Mouse (Mus musculus) frontal cortex, postnatal 14 days (tissue): ENCODE measurements around the gene Arvcf.

Experiments used
- DNase-seq, 2 experiments: peaks; one replicate each; pipeline ENCODE4 v3.0.0; 2022; ENCODE audit warnings: low spot score in 2 of 2

Arvcf gene

DNA sequence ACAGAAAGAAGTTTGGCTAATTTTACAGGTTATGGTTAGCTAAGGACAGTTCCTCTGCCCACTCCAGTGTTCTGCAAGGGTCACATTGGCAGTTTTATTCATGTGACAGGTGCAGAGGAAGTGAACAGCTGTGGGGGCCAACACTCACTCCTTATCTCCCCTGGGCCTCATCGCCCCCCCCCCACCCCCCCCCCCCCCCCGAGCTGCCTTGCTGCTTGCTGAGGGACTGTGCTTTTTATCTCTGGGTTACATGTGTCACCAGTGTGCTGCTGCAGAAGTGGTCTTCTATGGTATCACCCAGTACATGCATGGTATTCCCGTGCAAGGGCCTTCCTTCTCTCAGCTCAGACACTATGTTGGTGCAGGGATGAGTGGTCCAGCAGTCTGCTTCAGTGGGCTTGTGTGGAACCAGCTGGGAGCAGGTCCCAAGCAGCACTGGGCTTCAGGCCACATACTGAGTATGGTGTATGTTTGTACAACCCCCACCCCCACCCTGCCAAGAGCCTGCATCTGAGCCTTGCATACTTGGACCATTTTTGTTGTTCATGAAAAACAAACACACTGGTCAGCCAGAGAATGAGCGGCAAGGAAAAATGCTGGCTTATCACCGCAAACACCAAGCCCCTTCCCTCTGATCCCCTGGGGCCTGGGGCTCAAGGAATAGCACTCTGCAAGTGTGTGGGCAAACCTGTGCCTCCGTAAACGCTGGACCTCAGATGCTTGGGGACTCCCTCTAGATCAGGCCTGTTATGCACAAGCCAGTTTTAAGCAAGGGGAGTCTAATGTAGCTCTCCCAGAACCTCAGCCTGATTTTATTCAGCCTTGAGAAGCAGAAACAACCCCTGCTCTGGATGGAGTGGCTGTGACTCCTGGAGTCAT is 40.0 kb downstream of the Arvcf start:
- no peak for DNase-seq

DNA sequence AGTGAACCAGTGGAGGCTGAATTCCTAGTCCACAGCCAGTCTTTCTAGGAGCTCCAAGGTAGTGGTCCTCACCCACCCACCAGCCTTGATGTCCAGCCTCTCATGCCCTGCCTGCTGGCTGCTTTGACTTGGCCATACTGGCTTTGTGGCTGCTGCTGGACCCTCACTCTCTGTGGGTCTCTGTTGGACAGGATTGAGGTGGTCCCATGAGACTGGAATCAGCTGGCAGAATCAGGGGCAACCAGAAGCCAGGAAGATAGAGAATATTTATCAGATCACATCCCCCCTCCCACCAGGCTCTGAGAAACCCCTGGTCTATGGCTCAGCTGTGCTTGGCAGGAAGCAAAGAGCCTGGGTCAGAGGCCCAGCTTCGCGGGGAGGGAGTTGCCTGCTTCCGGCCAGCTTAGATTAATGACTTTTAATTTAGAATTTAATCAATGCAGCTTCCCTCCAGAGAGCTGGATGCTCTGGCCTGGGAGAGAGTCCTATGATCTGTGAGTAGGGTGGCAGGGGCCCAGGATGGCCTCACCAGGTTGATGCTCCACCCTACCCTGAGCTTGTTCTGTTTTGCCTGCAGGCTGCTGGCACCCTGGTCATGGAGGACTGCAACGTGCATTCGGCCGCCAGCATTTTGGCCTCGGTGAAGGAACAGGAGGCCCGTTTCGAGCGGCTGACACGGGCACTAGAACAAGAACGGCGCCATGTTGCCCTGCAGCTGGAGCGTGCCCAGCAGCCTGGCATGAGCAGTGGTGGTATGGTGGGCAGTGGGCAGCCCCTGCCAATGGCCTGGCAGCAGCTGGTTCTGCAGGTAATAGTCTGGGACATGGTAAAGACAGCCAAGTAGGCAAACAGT is 40.8 kb downstream of the Arvcf start:
- no peak for DNase-seq

DNA sequence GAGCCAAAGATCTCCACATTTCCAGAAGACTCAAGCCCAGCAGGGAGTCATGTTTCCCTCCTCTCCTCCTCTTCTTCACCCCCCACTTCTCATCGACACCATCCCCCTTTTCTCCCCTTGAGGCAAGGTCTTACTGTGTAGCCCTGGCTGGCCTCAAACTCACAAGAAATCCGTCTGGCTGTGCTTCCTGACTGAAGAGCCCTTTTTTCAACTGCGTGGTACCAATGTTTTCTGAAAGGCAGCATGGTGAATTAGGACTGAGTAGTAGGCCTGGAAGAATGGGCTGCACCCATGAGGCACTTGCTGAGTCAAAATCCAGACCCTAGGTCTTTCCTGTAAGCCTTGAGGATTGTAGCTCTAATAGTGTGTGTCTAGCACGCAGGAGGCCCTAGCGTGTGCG is 42.4 kb downstream of the Arvcf start:
- no peak for DNase-seq

DNA sequence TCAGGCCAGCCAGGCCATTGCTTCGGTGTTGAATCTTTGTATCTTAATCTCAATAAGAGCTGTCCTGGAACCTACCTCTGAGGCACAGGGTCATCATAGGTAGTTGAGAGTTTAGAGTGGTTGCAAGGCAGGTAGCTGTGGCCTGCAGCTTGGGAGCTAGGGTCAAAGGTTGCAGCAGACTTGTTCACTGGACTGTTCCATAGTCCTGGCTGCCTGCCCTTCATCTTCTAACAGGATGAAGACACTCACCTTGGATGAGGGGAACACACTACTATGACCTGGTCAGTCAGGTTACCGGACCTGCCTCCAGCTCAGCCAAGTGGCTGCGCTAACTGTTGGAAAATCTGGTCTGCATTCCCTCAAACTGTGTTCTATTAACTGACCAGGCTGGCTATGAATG is 43.1 kb downstream of the Arvcf start:
- DNase-seq = no peak

DNA sequence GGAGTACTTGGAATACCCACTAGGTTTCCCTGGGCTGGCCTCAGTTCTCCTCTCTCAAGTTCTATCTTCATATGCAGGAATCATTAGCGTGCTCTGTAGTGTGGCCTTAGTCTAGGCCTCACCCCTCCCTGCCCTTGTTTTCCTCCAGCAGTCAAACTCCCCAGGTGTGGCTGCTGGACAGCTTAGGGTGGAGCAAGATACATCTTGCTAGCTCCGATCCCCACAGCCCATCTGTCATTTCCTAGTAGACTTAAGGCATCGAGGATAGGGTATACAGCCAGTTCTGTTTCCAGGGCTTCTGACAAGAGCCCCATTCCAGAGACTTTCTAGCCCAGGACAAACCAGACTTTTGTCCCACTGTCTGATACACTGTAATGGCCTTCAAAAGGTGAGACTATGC is 43.7 kb downstream of the Arvcf start:
- DNase-seq = no peak

DNA sequence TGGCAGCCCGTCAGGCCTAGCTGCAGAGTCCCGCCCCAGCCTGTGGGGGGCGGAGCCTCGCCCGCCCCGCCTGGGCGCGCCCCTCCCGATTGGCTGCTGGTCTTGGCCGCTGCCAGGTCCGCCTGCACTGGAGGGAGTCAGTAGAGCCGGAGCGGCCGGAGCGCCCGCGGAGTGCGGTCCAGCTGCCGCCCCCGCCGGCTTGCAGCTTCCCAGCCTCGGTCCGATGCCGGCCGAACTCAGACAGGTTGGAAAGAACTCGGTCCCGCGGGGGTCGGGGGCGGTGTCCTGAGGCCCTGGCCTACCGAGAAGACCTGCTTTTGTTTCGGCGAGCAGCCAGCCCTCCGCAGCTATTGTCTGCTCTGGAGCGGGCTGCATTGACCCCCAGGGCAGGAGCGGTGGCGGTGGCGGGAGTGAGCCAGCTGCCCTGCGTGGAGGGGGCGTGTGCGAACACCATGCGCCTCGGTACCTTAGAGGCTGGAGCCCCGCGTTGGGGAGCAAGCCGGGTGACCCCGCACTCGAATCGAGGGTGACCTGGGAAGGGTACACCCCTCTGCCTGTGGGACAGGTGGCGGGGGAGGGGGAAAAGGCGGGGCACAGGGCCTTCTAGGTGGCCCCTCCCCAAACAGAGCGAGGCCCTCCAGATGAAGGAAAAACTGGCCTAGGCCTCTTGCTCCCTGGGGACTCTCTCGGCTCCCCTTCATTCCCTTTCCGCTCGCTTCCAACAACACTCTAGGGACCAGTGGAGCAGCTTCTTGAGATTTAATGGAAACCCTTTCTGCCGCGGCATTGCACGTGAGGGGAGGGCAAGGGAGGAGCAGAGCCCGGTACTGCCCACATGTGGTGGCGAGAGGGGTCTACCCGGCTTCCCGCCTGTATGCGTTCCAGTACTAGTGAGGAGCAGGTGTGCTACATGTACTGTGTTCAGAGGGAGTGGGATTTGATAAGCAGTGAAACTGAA is 44.8 kb downstream of the Arvcf start:
- peak; percentile 60 to 61 for DNase-seq

DNA sequence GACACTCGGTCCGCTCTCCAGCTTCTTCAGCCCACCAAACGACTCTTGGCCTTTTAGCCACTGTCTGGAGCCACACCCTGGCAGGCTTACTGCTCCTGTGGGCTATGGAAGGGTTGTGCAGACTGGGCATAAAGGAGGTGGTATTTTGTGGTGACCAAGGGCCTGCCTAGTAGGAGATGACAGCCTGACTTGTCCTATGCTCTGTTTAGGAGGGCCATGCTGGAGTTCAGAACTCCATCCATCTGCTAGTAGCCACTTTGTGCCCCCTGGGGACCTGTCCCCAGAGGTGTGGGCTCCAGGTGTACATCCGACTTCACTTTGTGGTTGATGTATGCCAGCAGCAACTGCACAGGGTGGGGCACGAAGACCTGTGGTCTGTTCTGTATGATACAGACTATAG is 45.6 kb downstream of the Arvcf start:
- no peak for DNase-seq

DNA sequence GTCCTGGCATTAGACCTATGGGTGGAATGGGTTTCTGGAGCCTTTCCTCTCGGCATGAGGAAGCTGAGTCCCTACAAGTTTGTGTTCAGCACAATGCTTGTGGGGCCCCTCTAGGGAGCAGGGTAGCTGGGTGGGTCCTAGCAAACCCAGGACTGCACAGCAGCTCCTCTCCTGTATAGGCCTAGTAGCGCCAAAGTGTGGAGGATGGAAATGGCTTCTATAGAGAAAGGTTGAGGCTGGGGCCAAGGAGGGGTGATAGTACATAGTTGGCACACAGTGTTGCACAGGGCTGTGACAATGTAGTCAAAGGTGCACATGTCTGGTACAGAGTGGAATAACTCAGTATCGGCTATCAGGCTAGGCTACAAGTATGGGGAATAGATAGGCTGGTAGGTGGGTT is 46.1 kb downstream of the Arvcf start:
- DNase-seq = no peak

DNA sequence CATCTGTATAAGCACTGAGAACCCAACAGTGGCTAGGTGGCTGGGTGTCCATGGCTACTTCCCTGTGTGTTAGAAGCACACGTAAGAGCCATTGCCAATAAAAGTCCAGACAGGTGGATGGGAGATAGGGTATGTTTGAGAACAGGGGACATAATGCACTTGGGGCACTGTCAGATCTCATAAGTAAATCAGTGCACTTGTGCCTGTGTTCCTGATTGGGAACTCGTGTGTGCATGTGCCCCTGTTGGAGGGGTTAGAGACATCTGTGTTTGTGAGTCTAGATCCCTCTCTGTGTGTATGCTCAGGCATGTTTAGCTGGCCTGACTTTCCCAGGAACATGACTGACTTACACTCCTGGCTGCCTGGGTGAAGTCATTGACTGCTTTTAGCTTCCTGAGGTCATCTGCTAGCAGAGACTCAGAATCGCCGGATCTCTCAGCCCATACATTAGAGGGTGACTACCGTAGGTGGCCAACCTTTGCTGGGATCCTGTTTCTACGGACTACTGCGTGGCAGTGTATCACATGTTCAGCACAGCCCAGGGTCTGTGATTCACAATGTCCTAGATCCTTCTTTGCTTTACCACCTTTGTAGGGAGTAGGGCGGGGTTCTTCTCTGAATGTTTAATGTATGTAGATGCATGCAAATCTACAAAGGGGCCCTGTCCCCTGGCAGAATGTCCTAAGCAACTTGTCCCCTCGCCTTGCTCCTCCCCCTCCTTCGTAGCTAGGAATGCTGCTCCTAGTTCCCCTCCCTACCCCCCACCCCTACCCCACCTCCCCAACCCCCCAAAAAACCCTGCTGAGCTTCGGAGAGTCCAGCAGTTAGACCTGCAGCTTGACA is 47.0 kb downstream of the Arvcf start:
- no peak for DNase-seq

DNA sequence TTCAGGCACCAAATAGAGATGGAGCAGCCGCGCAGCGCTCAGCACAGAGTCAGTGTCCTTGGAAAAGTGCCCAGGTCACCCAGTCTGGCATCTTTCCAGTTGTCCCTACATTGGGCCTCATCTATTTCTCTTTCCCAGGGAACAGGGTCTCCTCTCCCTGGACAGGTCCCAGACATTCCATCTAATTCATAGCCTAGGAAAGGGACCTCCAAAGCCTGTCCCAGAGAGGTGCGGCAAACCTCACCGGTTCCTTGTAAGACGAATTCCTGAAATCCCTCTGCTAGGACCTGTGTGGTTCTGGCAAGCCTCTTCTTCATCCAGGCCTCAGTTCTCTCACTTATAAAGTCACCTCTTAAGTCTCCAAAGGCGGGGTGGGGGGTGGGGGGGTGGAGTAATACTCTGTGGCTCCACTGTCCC is 47.6 kb downstream of the Arvcf start:
- DNase-seq = no peak

DNA sequence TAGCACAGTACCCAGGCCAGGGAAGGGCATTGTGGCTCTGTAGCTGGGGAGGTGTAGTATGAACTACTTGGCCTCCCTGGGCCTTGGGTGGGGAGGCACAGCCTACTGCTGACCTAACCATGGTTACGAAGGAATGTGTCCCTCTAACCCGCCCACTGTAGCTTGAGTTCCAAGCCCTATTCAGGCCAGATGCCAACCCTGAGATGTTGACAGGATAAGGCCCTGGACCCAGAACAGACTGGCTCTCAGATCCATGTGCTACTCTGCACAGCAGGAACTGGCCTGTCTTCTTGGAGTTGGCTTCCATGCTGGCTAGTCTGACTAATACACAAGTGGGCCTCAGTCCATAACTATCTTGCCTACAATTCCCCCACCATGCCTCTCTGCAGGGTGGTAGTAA is 48.2 kb downstream of the Arvcf start:
- DNase-seq = no peak

DNA sequence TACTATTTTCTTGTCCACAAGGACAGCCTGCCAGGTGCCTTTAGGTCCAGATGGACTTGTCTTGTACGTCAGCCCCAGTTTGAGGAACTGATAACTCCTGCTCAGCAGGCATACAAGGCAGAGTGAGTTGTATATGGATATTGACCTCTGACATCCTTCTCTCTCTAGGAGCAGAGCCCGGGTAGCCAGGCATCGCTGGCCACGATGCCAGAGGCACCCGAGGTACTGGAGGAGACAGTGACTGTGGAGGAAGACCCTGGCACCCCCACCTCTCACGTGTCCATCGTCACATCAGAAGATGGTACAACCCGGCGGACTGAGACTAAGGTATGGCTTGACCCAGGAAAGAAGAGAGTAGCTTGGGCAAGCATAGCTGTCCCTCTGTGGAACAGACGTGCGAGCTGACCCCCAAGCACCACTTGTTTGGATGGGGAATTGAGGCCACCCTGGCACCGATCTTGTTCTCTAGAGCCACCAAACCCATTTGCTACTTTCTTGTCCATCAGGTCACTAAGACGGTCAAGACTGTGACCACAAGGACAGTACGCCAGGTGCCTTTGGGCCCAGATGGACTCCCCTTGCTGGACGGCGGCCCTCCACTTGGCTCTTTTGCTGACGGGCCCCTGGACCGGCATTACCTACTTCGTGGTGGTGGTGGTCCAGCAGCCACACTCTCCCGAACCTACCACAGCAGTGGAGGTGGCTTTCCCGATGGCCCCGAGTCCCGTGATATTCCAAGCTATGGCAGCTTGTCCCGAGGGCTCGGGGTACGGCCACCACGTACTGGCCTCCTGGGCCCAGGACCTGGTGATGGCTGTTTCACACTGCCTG is 49.0 kb downstream of the Arvcf start:
- no peak for DNase-seq

DNA sequence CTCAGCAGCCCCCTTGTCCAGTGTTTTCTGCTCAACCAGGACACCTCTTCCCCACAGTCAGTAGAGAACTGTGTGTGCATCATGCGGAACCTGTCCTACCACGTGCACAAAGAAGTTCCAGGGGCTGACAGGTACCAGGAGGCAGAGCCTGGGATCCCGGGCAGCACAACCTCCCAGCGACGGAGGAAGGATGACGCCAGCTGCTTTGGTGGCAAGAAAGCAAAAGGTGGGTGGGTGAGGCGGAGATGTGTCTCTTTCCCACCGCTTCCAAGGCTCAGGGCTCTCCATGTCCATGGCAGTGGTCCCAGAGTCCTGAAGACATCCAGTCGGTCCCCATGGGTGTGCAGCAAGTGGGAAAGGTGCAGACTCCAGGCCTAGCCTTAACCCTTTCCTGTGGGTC is 52.0 kb downstream of the Arvcf start:
- no peak for DNase-seq

DNA sequence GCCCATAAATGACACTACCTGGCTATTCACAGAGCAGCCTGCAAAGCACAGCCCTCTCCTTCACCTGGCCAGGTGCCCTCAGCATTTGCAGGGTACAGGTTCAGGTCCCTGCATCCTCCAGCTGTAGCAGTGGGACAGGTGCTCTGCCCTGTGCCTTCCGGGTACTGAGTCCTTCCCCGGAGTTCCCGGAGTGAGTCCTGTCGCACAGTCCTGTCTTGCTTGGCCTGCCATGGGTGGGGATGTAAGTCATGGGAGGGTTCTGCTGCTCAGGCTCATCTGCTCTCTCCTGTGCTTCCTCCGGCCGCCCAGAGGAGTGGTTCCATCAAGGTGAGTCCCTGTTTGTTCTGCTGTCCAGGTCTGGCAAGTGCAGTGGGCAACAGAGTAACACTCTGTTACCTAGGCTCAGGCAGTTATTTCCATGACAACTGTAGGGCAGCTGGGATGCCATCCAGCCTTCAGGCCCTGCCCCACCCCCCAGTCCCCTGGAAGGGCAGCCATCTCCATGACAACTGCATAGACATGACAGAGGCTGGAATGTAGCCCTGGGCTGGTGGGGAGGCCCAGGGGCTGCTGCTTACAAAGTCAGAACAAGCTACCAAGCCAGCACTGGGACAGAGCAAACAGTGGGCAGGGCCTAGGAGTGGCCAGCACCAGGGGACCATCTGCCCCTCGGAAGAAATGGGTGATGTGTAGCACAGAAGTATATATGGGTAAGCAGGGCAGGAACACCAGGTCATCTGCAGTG is 52.7 kb downstream of the Arvcf start:
- no peak for DNase-seq

DNA sequence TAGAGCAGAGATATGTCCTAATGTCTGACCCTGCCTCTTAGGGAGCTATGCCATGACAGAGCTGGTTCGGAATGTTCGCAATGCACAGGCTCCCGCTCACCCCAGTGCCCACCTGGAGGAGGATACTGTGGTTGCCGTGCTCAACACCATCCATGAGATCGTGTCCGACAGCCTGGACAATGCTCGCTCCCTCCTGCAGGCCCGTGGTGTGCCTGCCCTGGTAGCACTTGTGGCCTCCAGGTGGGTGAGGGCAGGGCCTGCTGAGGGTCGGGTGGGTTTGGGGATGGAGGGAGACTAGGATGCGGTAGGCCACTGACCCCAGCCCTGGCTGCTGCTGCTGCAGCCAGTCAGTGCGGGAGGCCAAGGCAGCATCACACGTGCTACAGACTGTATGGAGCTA is 55.3 kb downstream of the Arvcf start:
- no peak for DNase-seq

DNA sequence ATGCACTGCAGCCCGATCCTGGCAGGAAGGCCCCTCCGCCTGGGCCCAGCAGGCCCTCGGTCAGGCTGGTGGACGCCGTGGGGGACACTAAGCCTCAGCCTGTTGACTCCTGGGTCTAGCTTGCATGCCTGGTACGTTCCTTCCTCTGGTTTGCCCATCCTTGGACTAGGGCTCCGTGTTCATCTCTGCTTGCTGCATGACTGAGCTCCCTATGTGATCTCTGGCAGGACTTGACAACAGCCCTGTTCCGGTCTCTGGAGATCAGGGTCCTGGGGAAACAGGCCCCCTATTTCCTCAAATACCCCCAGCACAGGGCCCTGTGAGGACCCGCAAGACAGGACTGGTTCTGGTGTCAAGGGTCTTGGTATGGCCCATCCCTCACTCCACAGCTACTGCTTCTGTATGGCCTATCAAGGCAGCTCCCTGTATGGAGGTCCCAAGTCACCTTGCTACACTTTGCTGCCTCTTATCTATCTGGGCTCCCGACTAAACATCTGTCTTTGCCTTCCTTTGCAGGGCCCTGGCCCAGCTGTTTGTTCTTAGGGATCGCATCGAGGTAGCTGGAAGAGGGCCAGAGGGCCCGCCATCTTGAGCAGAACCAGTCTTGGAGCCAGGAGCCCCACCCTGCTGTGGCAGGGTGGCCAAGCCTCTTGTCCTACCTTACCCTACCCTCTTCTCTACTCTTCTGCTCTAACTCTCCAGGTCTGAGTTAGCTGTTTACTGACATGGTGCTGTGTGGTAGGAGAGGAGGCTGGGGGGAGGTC is 57.3 kb downstream of the Arvcf start:
- no peak for DNase-seq

DNA sequence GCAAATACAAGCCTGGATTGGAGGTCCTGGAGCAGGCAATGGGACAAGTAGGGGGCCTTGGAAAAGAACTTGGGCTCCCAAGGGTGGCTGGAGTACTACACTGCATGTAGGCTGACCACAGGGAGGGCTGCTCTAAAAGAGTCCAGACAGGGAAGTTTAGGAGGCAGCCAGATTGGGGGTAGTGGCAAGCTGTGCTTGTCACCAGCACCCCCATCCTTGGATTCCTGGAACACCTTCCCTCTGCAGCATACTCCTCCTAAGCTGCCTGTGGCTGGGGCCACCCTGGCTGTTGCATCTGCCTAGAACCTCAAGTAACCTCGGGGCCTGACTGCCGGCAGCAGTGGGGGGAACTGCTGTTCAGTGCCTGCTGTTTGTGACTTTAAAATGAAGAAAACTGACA is 57.9 kb downstream of the Arvcf start:
- DNase-seq = no peak

DNA sequence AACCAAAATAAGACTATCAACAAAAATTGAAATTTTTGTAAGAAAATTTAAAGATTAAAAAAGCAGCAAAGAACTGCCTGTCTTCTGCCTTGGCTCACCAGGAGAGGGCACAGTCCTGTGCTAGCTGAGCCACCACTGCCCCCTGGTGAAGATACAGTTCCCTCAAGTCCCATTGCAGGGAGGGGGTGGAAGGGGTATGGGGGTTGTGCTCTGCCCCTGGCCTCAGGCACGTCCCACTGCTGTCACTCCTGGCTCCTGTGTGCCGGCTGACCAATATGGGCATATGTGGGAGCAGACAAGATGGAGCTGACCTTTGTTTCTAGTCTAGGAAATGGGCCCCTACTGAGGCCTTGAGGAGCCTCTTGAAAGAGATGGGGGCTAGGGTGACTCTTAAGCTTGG is 58.3 kb downstream of the Arvcf start:
- peak in 1 of 2 experiments; percentile 56 for DNase-seq

DNA sequence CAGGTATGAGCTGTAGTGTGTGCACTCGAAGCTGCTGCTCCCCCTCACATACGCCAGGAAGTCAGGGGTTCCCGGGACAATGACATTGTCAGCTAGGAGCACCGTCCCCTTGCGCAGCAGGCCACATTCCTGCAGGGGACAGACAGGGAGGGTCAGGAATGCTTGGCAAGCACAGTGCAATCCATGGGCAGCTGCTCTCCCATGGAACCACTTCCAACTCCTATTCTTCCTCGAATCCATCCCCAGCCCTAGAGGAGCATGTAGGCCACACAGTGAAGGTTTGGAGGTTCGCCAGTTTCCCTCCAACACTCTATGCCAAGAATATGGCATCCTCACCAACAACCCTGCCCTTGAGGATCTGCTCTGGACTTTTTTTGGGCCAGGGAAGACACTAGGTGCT is 59.9 kb downstream of the Arvcf start:
- no peak for DNase-seq
